Mouse (Mus musculus): ENCODE measurements at regions not wholly inside any gene's neighbourhood (a gene's known extent, or its start where the extent isn't known, plus 50 kb on each side); places are given as distances from the start of the nearest gene placed in this dataset.

DNA sequence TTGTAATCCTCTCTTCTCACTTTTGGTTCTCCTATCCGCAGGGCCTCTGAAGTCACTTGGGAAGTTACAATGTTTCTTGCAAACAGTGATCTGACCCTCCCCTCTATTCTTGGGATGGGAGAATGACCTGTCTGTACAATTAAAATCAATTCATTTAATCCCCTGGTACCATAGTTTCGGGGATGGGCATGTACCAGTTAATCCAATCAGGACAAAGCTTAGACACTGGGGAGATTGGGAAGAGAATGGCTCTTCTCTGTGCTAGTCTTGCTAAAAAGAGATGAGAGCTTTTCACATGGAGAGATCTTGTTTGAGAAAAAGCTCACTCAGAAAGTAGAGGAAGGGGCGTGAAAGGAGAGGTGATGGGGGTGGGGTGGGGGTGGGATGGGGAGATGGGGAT is 98.1 kb upstream of the Got2 start:
- intact Hi-C loops (cut with DNase I), result loop anchor here (10.0 kb wide), 1 partner anchor 168 kb away; no protein-coding TSS in a partner anchor
- DNase-seq (ENCODE audit: low spot score in 2 of 2), result no peak

DNA sequence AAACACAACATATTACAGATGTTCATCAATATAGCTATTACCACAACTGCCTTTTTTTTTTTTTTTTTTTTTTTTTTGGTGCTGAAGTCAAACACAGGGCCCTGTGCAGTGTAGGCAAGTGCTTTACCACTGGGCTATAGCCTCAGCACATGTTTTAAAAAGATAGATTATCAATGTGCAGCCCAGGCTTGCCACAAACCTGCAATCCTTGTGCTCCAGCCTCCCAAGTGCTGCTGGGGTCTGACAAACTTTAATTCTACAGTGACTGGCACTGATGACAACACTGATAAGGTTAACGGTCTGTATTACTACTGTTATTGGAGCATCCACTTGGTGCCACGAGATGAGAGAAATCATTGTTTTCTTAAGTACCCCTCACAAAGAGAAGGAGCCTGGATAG is 95.3 kb upstream of the Got2 start:
- no peak for DNase-seq (ENCODE audit: low spot score in 2 of 2)
- intact Hi-C loops (cut with DNase I), result loop anchor here (10.0 kb wide), 1 partner anchor 171 kb away; no protein-coding TSS in a partner anchor

DNA sequence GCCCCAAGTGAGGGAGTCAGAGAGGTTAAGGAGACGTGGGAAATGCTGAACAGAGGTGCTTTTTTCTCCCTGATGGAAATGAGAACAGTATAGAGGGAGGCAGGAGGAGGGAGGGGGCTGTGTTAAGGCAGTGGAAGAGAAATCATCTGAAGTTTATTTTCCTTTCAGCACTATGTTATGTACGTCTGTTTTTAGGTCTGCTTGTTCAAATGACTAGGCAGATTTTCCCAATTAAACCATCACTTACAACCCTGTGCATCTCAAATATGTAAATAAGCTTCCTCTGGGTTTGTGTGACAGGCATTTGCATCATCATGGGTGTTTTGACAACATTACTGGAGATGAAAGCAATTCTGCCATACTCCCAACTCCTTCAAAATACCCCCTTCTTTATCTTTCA is 92.1 kb upstream of the Got2 start:
- no peak for DNase-seq (ENCODE audit: low spot score in 2 of 2)
- intact Hi-C loops (cut with DNase I), result loop anchor here (10.0 kb wide), 1 partner anchor 174 kb away; no protein-coding TSS in a partner anchor

DNA sequence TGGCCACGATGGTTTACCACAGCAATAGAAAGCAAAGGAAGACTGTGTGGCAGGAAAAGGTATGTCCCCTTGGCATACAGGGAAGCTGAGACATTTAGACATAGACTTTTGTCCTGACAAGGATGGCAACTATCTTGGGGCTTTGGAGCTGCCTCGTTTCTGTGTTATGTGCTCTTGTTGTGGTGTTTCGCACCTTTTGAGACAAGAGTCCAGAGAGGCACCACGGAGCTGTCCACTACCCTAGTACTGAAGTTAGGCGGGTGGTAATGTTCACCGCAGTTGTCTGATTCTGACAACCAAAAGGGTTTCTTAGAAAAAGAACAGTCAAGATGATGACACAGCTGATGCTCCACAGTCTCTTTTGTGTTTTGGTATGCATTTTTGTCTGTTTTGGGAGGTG is 90.9 kb upstream of the Got2 start:
- intact Hi-C loops (cut with DNase I), result loop anchor here (5.0 kb wide), 1 partner anchor 338 kb away; no protein-coding TSS in a partner anchor
- no peak for DNase-seq (ENCODE audit: low spot score in 2 of 2)

DNA sequence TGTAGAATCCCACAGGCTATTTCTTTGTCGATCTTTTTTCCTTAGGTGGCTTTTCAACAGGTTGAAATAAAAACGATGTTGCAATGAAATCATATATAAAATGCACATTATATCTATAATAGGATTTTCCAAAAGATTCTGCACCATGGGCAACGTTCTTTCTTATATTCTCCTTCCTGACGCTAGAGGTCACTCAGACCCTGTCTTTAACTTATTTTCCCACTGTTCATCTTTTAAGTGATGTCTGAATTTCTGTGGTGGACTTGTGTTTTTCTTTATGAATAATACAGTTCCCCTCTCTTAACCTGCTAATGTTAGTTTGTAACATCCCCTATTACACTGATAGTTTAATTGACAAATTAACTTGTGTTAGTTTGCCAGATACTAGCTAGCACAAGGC is 86.5 kb upstream of the Got2 start:
- intact Hi-C loops (cut with DNase I), result loop anchor here (5.0 kb wide), 1 partner anchor 342 kb away; no protein-coding TSS in a partner anchor
- no peak for DNase-seq (ENCODE audit: low spot score in 2 of 2)

DNA sequence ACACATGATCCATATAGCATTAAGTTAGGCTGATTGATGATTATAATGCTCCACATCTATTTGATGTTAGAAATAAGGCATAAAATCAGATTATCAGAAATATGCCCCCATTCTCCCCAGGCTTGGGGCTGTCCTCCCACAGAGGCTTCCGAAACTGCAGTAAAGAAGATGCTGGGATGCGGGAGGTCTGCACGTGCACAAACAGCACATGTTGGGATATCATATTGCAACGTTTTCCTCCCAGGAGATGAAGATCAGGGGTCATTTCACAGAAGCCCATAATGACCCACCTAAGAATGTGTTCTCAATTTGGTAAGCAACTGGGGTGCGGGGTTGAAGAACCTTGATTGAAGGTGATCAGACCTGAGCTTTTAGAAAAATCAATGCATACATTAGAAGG is 85.9 kb upstream of the Got2 start:
- DNase-seq (ENCODE audit: low spot score in 2 of 2), result no peak
- intact Hi-C loops (cut with DNase I), result no loop called here

- no peak for DNase-seq (ENCODE audit: low spot score in 2 of 2)
- intact Hi-C loops (cut with DNase I), result no loop called here
Observed at GRCm38 (mm10) chr8:95973571-95973970, 85.2 kb upstream of the Got2 start.

DNA sequence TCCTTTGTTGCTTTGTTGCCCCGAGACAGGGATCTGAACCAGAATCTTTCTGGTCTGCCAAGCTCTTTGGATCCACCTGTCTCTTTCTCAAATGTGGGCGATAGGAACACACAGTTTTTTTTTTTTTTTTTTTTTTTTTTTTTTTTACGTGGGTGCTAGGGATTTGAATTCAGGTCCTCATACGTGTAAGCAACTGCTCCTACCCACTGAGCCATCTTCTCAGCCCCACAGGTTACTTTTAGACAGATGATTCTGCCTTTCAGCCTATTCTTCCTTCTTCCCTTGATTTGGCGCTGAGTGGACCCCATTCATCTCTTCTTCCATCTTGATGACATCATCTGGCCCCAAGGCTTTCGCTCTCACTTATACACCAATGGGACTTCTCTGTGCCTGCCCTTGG is 80.5 kb upstream of the Got2 start:
- no peak for DNase-seq (ENCODE audit: low spot score in 2 of 2)
- intact Hi-C loops (cut with DNase I), result no loop called here

GRCm38 (mm10) chr8:95966430-95966829 is 78.1 kb upstream of the Got2 start:
- intact Hi-C loops (cut with DNase I), result no loop called here
- no peak for DNase-seq (ENCODE audit: low spot score in 2 of 2)

GRCm38 (mm10) chr8:95952257-95952656 is 63.9 kb upstream of the Got2 start:
- no peak for DNase-seq (ENCODE audit: low spot score in 2 of 2)
- intact Hi-C loops (cut with DNase I), result no loop called here

- intact Hi-C loops (cut with DNase I), result no loop called here
- peak; percentile 49 to 68 for DNase-seq (ENCODE audit: low spot score in 2 of 2)
Observed at GRCm38 (mm10) chr8:95951794-95952193, 63.4 kb upstream of the Got2 start.
